Mouse (Mus musculus) stomach, embryonic 16.5 days (tissue): ENCODE data around the gene Spen. TPM values are rescaled to one million over a fixed set of nuclear protein-coding genes. Genes with fewer than 3 reads are reported as not detected.

Experiments
- ATAC-seq: fragments of 200-750 bp; cut with Nextera tagmentation; 2 replicates; pipeline ENCODE4 v1.8.0; 2017; ENCODE audit warnings: moderate number of reproducible peaks, moderate TSS enrichment; ENCODE audit not compliant: insufficient read depth, low FRiP score
- H3K27ac ChIP-seq: fragments of 300-500 bp; sonication (generic); 2 replicates; pipeline ENCODE4 v1.5.1; 2014; ENCODE audit warnings: low read length
- H3K27me3 ChIP-seq: fragments of 300-500 bp; sonication (generic); 2 replicates; pipeline ENCODE4 v1.6.1; 2014; ENCODE audit warnings: low read length, control low read depth, mixed read lengths; ENCODE audit not compliant: control insufficient read depth, insufficient read depth
- H3K36me3 ChIP-seq: fragments of 300-500 bp; sonication (generic); 2 replicates; pipeline ENCODE4 v1.6.1; 2014; ENCODE audit warnings: low read length; ENCODE audit not compliant: control insufficient read depth, insufficient read depth
- H3K4me1 ChIP-seq: fragments of 300-500 bp; sonication (generic); 2 replicates; pipeline ENCODE4 v1.6.1; 2014; ENCODE audit warnings: low read length, control low read depth, mixed read lengths; ENCODE audit not compliant: control insufficient read depth, insufficient read depth
- H3K4me2 ChIP-seq: fragments of 300-500 bp; sonication (generic); 2 replicates; pipeline ENCODE4 v1.6.1; 2014; ENCODE audit warnings: low read depth, low read length, mixed read lengths
- H3K4me3 ChIP-seq: fragments of 300-500 bp; sonication (generic); replicated peaks from 2 replicates; pipeline ENCODE4 v1.5.1; 2014; ENCODE audit warnings: mild to moderate bottlenecking, low read length
- H3K9ac ChIP-seq: fragments of 300-500 bp; sonication (generic); 2 replicates; pipeline ENCODE4 v1.6.1; 2014; ENCODE audit warnings: low read length
- H3K9me3 ChIP-seq: fragments of 300-500 bp; sonication (generic); replicated peaks from 2 replicates; pipeline ENCODE4 v1.6.1; 2016; ENCODE audit warnings: low read length, control low read depth; ENCODE audit not compliant: control insufficient read depth
- WGBS: fragments of 180-500 bp; shearing (Covaris S2); extraction: QIAGEN DNeasy Blood & Tissue Kit; methylation state at CpG from one replicate; pipeline ENCODE4 v1.1.7; 2014; 5-methylcytosine and 5-hydroxymethylcytosine counted together
- polyA plus RNA-seq: library from polyadenylated mRNA; unstranded; fragments of >200 nt; fragmentation: Nextera tagmentation; extraction: Ambion mirVana; gene quantifications from 2 replicates; pipeline ENCODE4 v1.2.1, GENCODE M21; 2015

The Spen gene
- polyA plus RNA-seq, 1 experiment from 2014 or later: 6.2 TPM

DNA sequence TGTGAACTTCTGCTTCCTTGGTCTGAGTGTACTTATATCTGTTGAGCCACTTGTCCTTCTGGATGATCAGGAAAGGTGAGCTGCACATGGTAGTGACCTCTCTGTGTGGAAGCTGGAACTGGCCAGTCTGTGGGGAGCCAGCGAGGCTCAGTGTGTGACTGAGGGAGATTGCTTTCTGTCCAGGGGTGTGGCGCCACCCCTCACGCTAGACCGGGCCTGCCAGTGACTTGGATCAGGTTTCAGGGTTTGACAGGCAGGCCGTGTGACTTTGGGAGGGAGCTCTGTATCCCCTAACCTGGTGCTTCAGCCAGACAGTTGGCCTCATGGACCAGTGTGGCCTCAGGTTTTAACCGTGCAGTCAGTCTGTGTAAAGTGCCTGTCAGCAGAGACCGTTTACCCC, 80.2 kb downstream of the Spen start:
- H3K4me1 ChIP-seq: peaks cover 36% of the 10 kb centered on the region
- H3K27ac ChIP-seq: peak overlapping the region; percentile 87
- no peak overlapping the region for H3K4me3 ChIP-seq
- ATAC-seq: peak; percentile 58; the same call in 1 of the 2 replicates
- H3K9me3 ChIP-seq: no peaks in the 10 kb centered on the region
- no peaks in the 10 kb centered on the region for H3K27me3 ChIP-seq
- peak overlapping the region; percentile 13; the same call in 1 of the 2 replicates for H3K9ac ChIP-seq
- no peak overlapping the region for H3K4me2 ChIP-seq
- WGBS: 11% methylated on average over 7 of the region's 7 CpGs
- H3K36me3 ChIP-seq: no peaks in the 10 kb centered on the region

GRCm38 (mm10) chr4:141456193-141456938, 82.0 kb downstream of the Spen start:
- WGBS: 91% methylated on average over 14 of the region's 14 CpGs
- Histone ChIP-seq H3K36me3 (no peaks in the 10 kb centered on the region; the same call in 1 of the 2 replicates), H3K9ac (no peak overlapping the region), H3K4me1 (peaks cover 36% of the 10 kb centered on the region), H3K27me3 (no peaks in the 10 kb centered on the region), H3K4me3 (no peak overlapping the region), H3K27ac (peak overlapping the region; percentile 76; the same call in 1 of the 2 replicates), H3K9me3 (no peaks in the 10 kb centered on the region), H3K4me2 (no peak overlapping the region)
- no peak for ATAC-seq

DNA sequence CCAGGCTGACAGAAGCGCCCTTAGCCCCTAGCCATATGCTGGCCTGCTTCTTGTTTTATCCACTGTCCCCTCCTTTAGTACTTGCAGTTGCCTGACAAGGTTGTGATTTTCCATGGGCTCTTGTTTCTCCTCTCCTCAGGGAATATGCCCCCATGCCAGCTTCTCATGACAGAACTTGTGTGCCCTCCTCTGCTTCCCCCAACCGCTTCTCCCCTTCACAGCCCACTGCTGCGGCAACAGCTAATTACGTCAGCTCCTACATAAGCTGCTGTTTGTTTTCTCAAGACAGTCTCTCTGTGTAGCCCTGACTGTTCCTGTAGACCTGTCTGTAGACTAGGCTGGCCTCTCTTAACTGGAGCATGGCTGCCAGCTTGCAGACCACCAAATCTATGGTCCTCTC, 82.9 kb downstream of the Spen start:
- no peak overlapping the region for H3K4me3 ChIP-seq
- 72% methylated on average over 4 of the region's 4 CpGs for WGBS
- peak overlapping the region; percentile 76 for H3K27ac ChIP-seq
- no peaks in the 10 kb centered on the region for H3K27me3 ChIP-seq
- H3K9me3 ChIP-seq: no peaks in the 10 kb centered on the region
- no peak for ATAC-seq
- no peak overlapping the region for H3K4me2 ChIP-seq
- H3K36me3 ChIP-seq: no peaks in the 10 kb centered on the region; the same call in 1 of the 2 replicates
- peaks cover 27% of the 10 kb centered on the region for H3K4me1 ChIP-seq
- no peak overlapping the region for H3K9ac ChIP-seq

- ATAC-seq: no peak
- Histone ChIP-seq H3K27ac (peak overlapping the region; percentile 76), H3K9me3 (no peaks in the 10 kb centered on the region), H3K4me3 (no peak overlapping the region), H3K27me3 (no peaks in the 10 kb centered on the region), H3K9ac (peak overlapping the region; percentile 47; the same call in 1 of the 2 replicates), H3K4me1 (peaks cover 26% of the 10 kb centered on the region), H3K4me2 (no peak overlapping the region), H3K36me3 (no peaks in the 10 kb centered on the region; the same call in 1 of the 2 replicates)
- WGBS: 56% methylated on average over 14 of the region's 14 CpGs
Measured at GRCm38 (mm10) chr4:141454581-141455350, 83.6 kb downstream of the Spen start.

- H3K9me3 ChIP-seq: no peaks in the 10 kb centered on the region
- H3K27me3 ChIP-seq: no peaks in the 10 kb centered on the region
- no peaks in the 10 kb centered on the region; the same call in 1 of the 2 replicates for H3K36me3 ChIP-seq
- H3K4me1 ChIP-seq: peaks cover 17% of the 10 kb centered on the region
- 89% methylated on average over 9 of the region's 9 CpGs for WGBS
- H3K4me2 ChIP-seq: no peak overlapping the region
- H3K4me3 ChIP-seq: no peak overlapping the region
- H3K27ac ChIP-seq: no peak overlapping the region
- no peak overlapping the region for H3K9ac ChIP-seq
- ATAC-seq: no peak
Measured at GRCm38 (mm10) chr4:141451916-141452450, 86.4 kb downstream of the Spen start.

GRCm38 (mm10) chr4:141451251-141451650, 87.1 kb downstream of the Spen start:
- Histone ChIP-seq H3K4me2 (no peak overlapping the region), H3K9ac (no peak overlapping the region), H3K4me3 (no peak overlapping the region), H3K27ac (no peak overlapping the region), H3K27me3 (no peaks in the 10 kb centered on the region), H3K9me3 (no peaks in the 10 kb centered on the region), H3K36me3 (no peaks in the 10 kb centered on the region; the same call in 1 of the 2 replicates), H3K4me1 (peaks cover 17% of the 10 kb centered on the region)
- 77% methylated on average over 2 of the region's 2 CpGs for WGBS
- no peak for ATAC-seq

GRCm38 (mm10) chr4:141446211-141446610, 92.2 kb downstream of the Spen start:
- no peaks in the 10 kb centered on the region for H3K36me3 ChIP-seq
- H3K9ac ChIP-seq: peak overlapping the region; percentile 96
- H3K27me3 ChIP-seq: no peaks in the 10 kb centered on the region
- H3K4me3 ChIP-seq: 0 out of 2 replicates have a peak overlapping the region, but pooled peaks have one; percentile 97
- H3K27ac ChIP-seq: peak overlapping the region; percentile 20; the same call in 1 of the 2 replicates
- ATAC-seq: no peak
- H3K9me3 ChIP-seq: no peaks in the 10 kb centered on the region
- no peak overlapping the region for H3K4me2 ChIP-seq
- WGBS: 64% methylated on average over 7 of the region's 7 CpGs
- peaks cover 12% of the 10 kb centered on the region for H3K4me1 ChIP-seq

GRCm38 (mm10) chr4:141445328-141445720, 93.1 kb downstream of the Spen start:
- Histone ChIP-seq H3K4me3 (peak overlapping the region; percentile 97), H3K9ac (peak overlapping the region; percentile 96), H3K36me3 (no peaks in the 10 kb centered on the region), H3K4me1 (peaks cover 12% of the 10 kb centered on the region), H3K9me3 (no peaks in the 10 kb centered on the region), H3K4me2 (peak overlapping the region; percentile 81), H3K27ac (peak overlapping the region; percentile 72; the same call in 1 of the 2 replicates), H3K27me3 (no peaks in the 10 kb centered on the region)
- WGBS: 10% methylated on average over 14 of the region's 14 CpGs
- ATAC-seq: no peak
